Mouse (Mus musculus) brain, adult 2 months (tissue): ENCODE results near the gene Mgat5.

Source experiments
- DNase-seq: peaks from one replicate; pipeline ENCODE4 v3.0.0; 2011; ENCODE audit warnings: low read depth, low spot score

Mgat5 gene

GRCm38 (mm10) chr1:127434829-127435228 lies 230.0 kb downstream of the Mgat5 start:
- DNase-seq: peak; percentile 68

GRCm38 (mm10) chr1:127437091-127437490 lies 232.3 kb downstream of the Mgat5 start:
- no peak for DNase-seq

- DNase-seq: peak; percentile 77
Observed at GRCm38 (mm10) chr1:127439452-127439891, 234.7 kb downstream of the Mgat5 start.

- no peak for DNase-seq
Observed at GRCm38 (mm10) chr1:127441007-127441406, 236.2 kb downstream of the Mgat5 start.

- DNase-seq: no peak
Observed at GRCm38 (mm10) chr1:127441736-127442135, 236.9 kb downstream of the Mgat5 start.

- no peak for DNase-seq
Observed at GRCm38 (mm10) chr1:127442880-127443877, 238.4 kb downstream of the Mgat5 start.

GRCm38 (mm10) chr1:127444836-127445485 lies 240.1 kb downstream of the Mgat5 start:
- DNase-seq: no peak

- DNase-seq: no peak
Observed at GRCm38 (mm10) chr1:127453397-127453796, 248.6 kb downstream of the Mgat5 start.

GRCm38 (mm10) chr1:127459015-127459451 lies 254.2 kb downstream of the Mgat5 start:
- DNase-seq: peak; percentile 83

- DNase-seq: no peak
Observed at GRCm38 (mm10) chr1:127459576-127459975, 254.8 kb downstream of the Mgat5 start.

GRCm38 (mm10) chr1:127461017-127461416 lies 256.2 kb downstream of the Mgat5 start:
- DNase-seq: peak; percentile 79

GRCm38 (mm10) chr1:127464041-127464440 lies 259.2 kb downstream of the Mgat5 start:
- no peak for DNase-seq

- no peak for DNase-seq
Observed at GRCm38 (mm10) chr1:127465292-127465691, 260.5 kb downstream of the Mgat5 start.

GRCm38 (mm10) chr1:127467238-127467637 lies 262.4 kb downstream of the Mgat5 start:
- no peak for DNase-seq

GRCm38 (mm10) chr1:127470175-127470574 lies 265.4 kb downstream of the Mgat5 start:
- no peak for DNase-seq

- DNase-seq: peak; percentile 27
Observed at GRCm38 (mm10) chr1:127475756-127476155, 270.9 kb downstream of the Mgat5 start.

GRCm38 (mm10) chr1:127482911-127483310 lies 278.1 kb downstream of the Mgat5 start:
- no peak for DNase-seq

- DNase-seq: no peak
Observed at GRCm38 (mm10) chr1:127484188-127484587, 279.4 kb downstream of the Mgat5 start.

GRCm38 (mm10) chr1:127484826-127485225 lies 280.0 kb downstream of the Mgat5 start:
- DNase-seq: peak; percentile 62

GRCm38 (mm10) chr1:127487161-127487560 lies 282.3 kb downstream of the Mgat5 start:
- peak; percentile 59 for DNase-seq

- DNase-seq: peak; percentile 80
Observed at GRCm38 (mm10) chr1:127496737-127497543, 292.1 kb downstream of the Mgat5 start.

GRCm38 (mm10) chr1:127498746-127499145 lies 293.9 kb downstream of the Mgat5 start:
- DNase-seq: no peak
